Mouse (Mus musculus): ENCODE measurements around the gene Phykpl.

DNA sequence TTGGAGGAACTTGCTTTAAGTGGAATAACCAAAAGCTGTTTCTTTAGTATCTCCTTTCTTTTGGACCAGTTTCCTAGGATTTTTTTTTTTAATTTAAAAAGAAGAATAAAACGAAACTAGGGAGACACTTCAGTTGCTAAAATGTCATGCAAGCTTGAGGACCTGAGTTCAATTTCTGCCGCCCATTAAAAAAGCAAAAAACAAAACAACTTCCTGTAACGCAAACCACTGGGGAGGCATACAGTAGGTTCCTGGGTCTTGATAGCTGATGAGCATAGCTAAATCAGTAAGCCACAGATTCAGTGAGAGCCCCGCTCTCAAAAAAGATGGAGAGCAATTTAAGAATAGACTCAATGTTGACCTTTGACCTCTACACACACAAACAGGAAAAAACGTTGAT is 53.9 kb downstream of the Phykpl start:
- TF ChIP-seq MYOD1 (IDR thresholded peaks at IDR 0.05; ENCODE audit: control insufficient read depth in 1 of 3, insufficient read length in 2 of 3, low read depth in 2 of 3) (no peak), USF1 (IDR thresholded peaks at IDR 0.05; ENCODE audit: low read depth) (no peak)

Measured in myocyte (in vitro differentiated cells).